Mouse (Mus musculus): ENCODE data around the gene Accs.

GRCm38 (mm10) chr2:93881640-93882367 lies 32.1 kb upstream of the Accs start:
- TF ChIP-seq CTCF (IDR thresholded peaks at IDR 0.05; ENCODE audit: low read depth, low read length) (no peak), POLR2A (IDR thresholded peaks at IDR 0.05; ENCODE audit: borderline replicate concordance, low read depth, low read length) (no peak)

Measured in bone marrow macrophage, adult 2 months (primary cell).